Comparison of ENCODE assay signal across 8 mouse cellular contexts in genomic region chr16:37010370-37010769, GRCm38 (mm10). TPM values are rescaled to one million over a fixed set of nuclear protein-coding genes. Genes with fewer than 3 reads are reported as not detected.
DNase-seq lines count a peak whose midpoint lies in the region; ATAC-seq and TF ChIP-seq lines count a peak whose summit lies in the region.

No protein-coding gene starts in this region.

- no peak for TF ChIP-seq EP300 in MEL (IDR thresholded peaks at IDR 0.05; ENCODE audit: low read depth in 1 of 2, low read length in 2 of 2)

- TF ChIP-seq RAD21 in MEL (IDR thresholded peaks at IDR 0.05; ENCODE audit: low read depth, low read length) = peak; percentile 98

- H3K4me1 ChIP-seq in MEL (ENCODE audit: control insufficient read depth in 1 of 2, insufficient read depth in 2 of 2, low read length in 2 of 2) = peaks cover 0 to 11% of the 10 kb centered on the region in 2 experiments; a peak in 1 of 4 replicates
- H3K4me1 ChIP-seq in heart, embryonic 15.5 days (replicated peaks) = peaks cover 17% of the 10 kb centered on the region
- H3K4me1 ChIP-seq in stomach, embryonic 16.5 days (ENCODE audit: control insufficient read depth, insufficient read depth, low read length) = peaks cover 8% of the 10 kb centered on the region

- no peak overlapping the region; the same call in 1 of the 2 replicates for H3K9ac ChIP-seq in MEL (ENCODE audit: control insufficient read depth, low read depth, low read length, poor library complexity, severe bottlenecking)
- no peak overlapping the region for H3K9ac ChIP-seq in heart, embryonic 15.5 days
- no peak overlapping the region for H3K9ac ChIP-seq in stomach, embryonic 16.5 days (ENCODE audit: low read length)

- peak overlapping the region; percentile 89 for H3K4me2 ChIP-seq in heart, embryonic 15.5 days
- no peak overlapping the region for H3K4me2 ChIP-seq in stomach, embryonic 16.5 days (ENCODE audit: low read depth, low read length)

- WGBS in heart, embryonic 15.5 days = 46% methylated on average over 4 of the region's 4 CpGs
- WGBS in large intestine, adult 2 months = 36% methylated on average over 4 of the region's 4 CpGs
- 45% methylated on average over 4 of the region's 4 CpGs for WGBS in stomach, embryonic 16.5 days

- DNase-seq in heart, adult 18-20 months = peak; percentile 54 to 75
- DNase-seq in heart, adult 11 months = no peak
- peak; percentile 83 for DNase-seq in MEL (ENCODE audit: low read depth, low spot score)
- peak; percentile 43 to 83 for DNase-seq in cerebellum, postnatal 14 days
- peak; percentile 28 for DNase-seq in large intestine, adult 2 months (ENCODE audit: low read depth, low spot score)

- TF ChIP-seq CTCF in MEL (IDR thresholded peaks at IDR 0.05 in 2 of 3, conservative IDR thresholded peaks at IDR 0.05 in 1 of 3; ENCODE audit: control insufficient read depth in 1 of 3, insufficient read depth in 1 of 3, low read depth in 2 of 3, low read length in 3 of 3, poor library complexity in 1 of 3, severe bottlenecking in 1 of 3) = peak in 2 of 3 experiments; percentile 45 to 86; a peak in 4 of 6 replicates

- H3K9me3 ChIP-seq in MEL (replicated peaks; ENCODE audit: insufficient read depth, low read length) = no peaks in the 10 kb centered on the region
- no peaks in the 10 kb centered on the region for H3K9me3 ChIP-seq in heart, embryonic 15.5 days (replicated peaks)
- H3K9me3 ChIP-seq in stomach, embryonic 16.5 days (replicated peaks; ENCODE audit: control insufficient read depth, low read length) = no peaks in the 10 kb centered on the region

- H3K4me3 ChIP-seq in MEL (ENCODE audit: control insufficient read depth in 1 of 2, insufficient read depth in 1 of 2, low read depth in 2 of 2, low read length in 2 of 2) = peak overlapping the region; percentile 21 to 63
- no peak overlapping the region for H3K4me3 ChIP-seq in heart, embryonic 15.5 days
- H3K4me3 ChIP-seq in stomach, embryonic 16.5 days (replicated peaks; ENCODE audit: low read length) = no peak overlapping the region

- no peak overlapping the region for H3K27ac ChIP-seq in MEL (ENCODE audit: control insufficient read depth, low read depth, low read length)
- peak overlapping the region; percentile 73 for H3K27ac ChIP-seq in heart, embryonic 15.5 days
- H3K27ac ChIP-seq in stomach, embryonic 16.5 days (ENCODE audit: low read length) = no peak overlapping the region

- peaks cover 0 to under 1% of the 10 kb centered on the region in 2 experiments; a peak in 3 of 4 replicates for H3K27me3 ChIP-seq in MEL (ENCODE audit: control insufficient read depth in 1 of 2, insufficient read depth in 2 of 2, low read length in 2 of 2)
- H3K27me3 ChIP-seq in heart, embryonic 15.5 days = no peaks in the 10 kb centered on the region
- H3K27me3 ChIP-seq in stomach, embryonic 16.5 days (ENCODE audit: control insufficient read depth, insufficient read depth, low read length) = no peaks in the 10 kb centered on the region

- TF ChIP-seq POLR2A in MEL (IDR thresholded peaks at IDR 0.05; ENCODE audit: control insufficient read depth in 1 of 2, insufficient read depth in 1 of 2, low read depth in 1 of 2, low read length in 2 of 2, poor library complexity in 1 of 2) = no peak

- H3K79me2 ChIP-seq in MEL (ENCODE audit: control insufficient read depth, insufficient read depth, low read length, poor library complexity) = peaks cover 16% of the 10 kb centered on the region

- H3K36me3 ChIP-seq in MEL (ENCODE audit: control insufficient read depth in 1 of 2, insufficient read depth in 2 of 2, low read length in 2 of 2) = peaks cover 0 to 11% of the 10 kb centered on the region in 2 experiments; a peak in 3 of 4 replicates
- no peaks in the 10 kb centered on the region; the same call in 1 of the 2 replicates for H3K36me3 ChIP-seq in heart, embryonic 15.5 days
- H3K36me3 ChIP-seq in stomach, embryonic 16.5 days (ENCODE audit: control insufficient read depth, insufficient read depth, low read length) = no peaks in the 10 kb centered on the region

- ATAC-seq in heart, embryonic 15.5 days (replicated peaks; ENCODE audit: insufficient number of reproducible peaks, insufficient read depth, low FRiP score, low read depth) = no peak
- peak; percentile 66 for ATAC-seq in megakaryocyte, adult 5-6 weeks (ENCODE audit: poor library complexity, severe bottlenecking)
- peak; percentile 35; the same call in 1 of the 2 replicates for ATAC-seq in stomach, embryonic 16.5 days (ENCODE audit: insufficient read depth, low FRiP score)

TF ChIP-seq in MEL, 35 proteins besides CTCF, POLR2A, EP300 and RAD21:
- no peak; the same call in 1 of the 2 replicates for TF ChIP-seq MXI1 (IDR thresholded peaks at IDR 0.05; ENCODE audit: low read depth, low read length)
- no peak for TF ChIP-seq MAZ (IDR thresholded peaks at IDR 0.05; ENCODE audit: low read depth, low read length)
- peak; percentile 84 for TF ChIP-seq SMC3 (IDR thresholded peaks at IDR 0.05; ENCODE audit: low read depth, low read length)
- TF ChIP-seq BHLHE40 (IDR thresholded peaks at IDR 0.05; ENCODE audit: borderline replicate concordance, low read depth, low read length) = no peak
- no peak for TF ChIP-seq ETS1 (IDR thresholded peaks at IDR 0.05; ENCODE audit: low read depth, low read length)
- TF ChIP-seq NRF1 (IDR thresholded peaks at IDR 0.05; ENCODE audit: insufficient read depth, low read depth, low read length, poor library complexity, severe bottlenecking) = no peak
- no peak for TF ChIP-seq NELFE (IDR thresholded peaks at IDR 0.05; ENCODE audit: low read depth, low read length)
- peak; percentile 61 for TF ChIP-seq SIN3A (IDR thresholded peaks at IDR 0.05; ENCODE audit: low read length)
- no peak; the same call in 1 of the 2 replicates for TF ChIP-seq ELF1 (IDR thresholded peaks at IDR 0.05; ENCODE audit: low read depth, low read length)
- no peak for TF ChIP-seq JUND (IDR thresholded peaks at IDR 0.05; ENCODE audit: low read depth, low read length)
- TF ChIP-seq ZC3H11A (IDR thresholded peaks at IDR 0.05; ENCODE audit: low read depth, low read length) = peak; percentile 86
- TF ChIP-seq TCF12 (IDR thresholded peaks at IDR 0.05; ENCODE audit: low read depth, low read length) = no peak
- TF ChIP-seq USF2 (IDR thresholded peaks at IDR 0.05; ENCODE audit: borderline replicate concordance in 1 of 2, insufficient read depth in 1 of 2, low read depth in 1 of 2, low read length in 2 of 2) = no peak

RNA-seq across cellular contexts. Expression of gene Polq, which starts 1.2 kb away (rescaled TPM):
- 1 to 10 TPM; 4.4 to 5.8 TPM for total RNA-seq in heart, adult 18-20 months (2021)
- total RNA-seq in MEL (2012; rRNA removed) = 15.1 and 17.2 TPM in 2 replicates
- 10 to 100 TPM in 1 of 2 experiments, not detected in 1; 13.6 TPM for polyA plus RNA-seq in MEL (2012; ENCODE audit: insufficient read depth in 1 of 2, insufficient read length in 2 of 2, low read depth in 1 of 2, low replicate concordance in 2 of 2, missing spikeins in 1 of 2)
- polyA plus RNA-seq in heart, embryonic 15.5 days (2015; fragmentation: Nextera tagmentation; extraction: Ambion mirVana) = 3.4 and 4.8 TPM in 2 replicates
- 0.90 and 1.2 TPM in 2 replicates for polyA plus RNA-seq in large intestine, adult 2 months (2012; rRNA removed)
- 9.3 and 16.0 TPM in 2 replicates for total RNA-seq in megakaryocyte, adult 5-6 weeks (2015)
- 13.4 and 13.9 TPM in 2 replicates for total RNA-seq in megakaryocyte, adult 5-6 weeks (2017)
- 5.4 and 6.7 TPM in 2 replicates for polyA plus RNA-seq in stomach, embryonic 16.5 days (2015; fragmentation: Nextera tagmentation; extraction: Ambion mirVana)

RNA-seq across cellular contexts. Expression of gene Fbxo40, which starts 20.1 kb away (rescaled TPM):
- total RNA-seq in heart, adult 18-20 months (2021) = 100 to 1,000 TPM; 187 to 205 TPM
- total RNA-seq in MEL (2012; rRNA removed) = 0.15 and 0.20 TPM in 2 replicates
- under 1 TPM in 1 of 2 experiments, not detected in 1; 0.08 TPM for polyA plus RNA-seq in MEL (2012; ENCODE audit: insufficient read depth in 1 of 2, insufficient read length in 2 of 2, low read depth in 1 of 2, low replicate concordance in 2 of 2, missing spikeins in 1 of 2)
- 11.4 and 13.8 TPM in 2 replicates for polyA plus RNA-seq in heart, embryonic 15.5 days (2015; fragmentation: Nextera tagmentation; extraction: Ambion mirVana)
- polyA plus RNA-seq in large intestine, adult 2 months (2012; rRNA removed) = 0.04 and 0.66 TPM in 2 replicates
- not detected in 2 replicates for total RNA-seq in megakaryocyte, adult 5-6 weeks (2015)
- total RNA-seq in megakaryocyte, adult 5-6 weeks (2017) = 0.04 and 0.33 TPM in 2 replicates
- 0.13 TPM in 1 of 2 replicates, not detected in the other for polyA plus RNA-seq in stomach, embryonic 16.5 days (2015; fragmentation: Nextera tagmentation; extraction: Ambion mirVana)

Comparison
In these comparisons a context has a peak if more than half of its experiments do, and no peak if none do; other contexts are left out.
1. H3K4me3 ChIP-seq: peak in MEL (2 of 2); none in heart, embryonic 15.5 days (single experiment) and stomach, embryonic 16.5 days (single experiment).